ENCODE assay signal across 8 mouse cellular contexts in the genomic region with DNA sequence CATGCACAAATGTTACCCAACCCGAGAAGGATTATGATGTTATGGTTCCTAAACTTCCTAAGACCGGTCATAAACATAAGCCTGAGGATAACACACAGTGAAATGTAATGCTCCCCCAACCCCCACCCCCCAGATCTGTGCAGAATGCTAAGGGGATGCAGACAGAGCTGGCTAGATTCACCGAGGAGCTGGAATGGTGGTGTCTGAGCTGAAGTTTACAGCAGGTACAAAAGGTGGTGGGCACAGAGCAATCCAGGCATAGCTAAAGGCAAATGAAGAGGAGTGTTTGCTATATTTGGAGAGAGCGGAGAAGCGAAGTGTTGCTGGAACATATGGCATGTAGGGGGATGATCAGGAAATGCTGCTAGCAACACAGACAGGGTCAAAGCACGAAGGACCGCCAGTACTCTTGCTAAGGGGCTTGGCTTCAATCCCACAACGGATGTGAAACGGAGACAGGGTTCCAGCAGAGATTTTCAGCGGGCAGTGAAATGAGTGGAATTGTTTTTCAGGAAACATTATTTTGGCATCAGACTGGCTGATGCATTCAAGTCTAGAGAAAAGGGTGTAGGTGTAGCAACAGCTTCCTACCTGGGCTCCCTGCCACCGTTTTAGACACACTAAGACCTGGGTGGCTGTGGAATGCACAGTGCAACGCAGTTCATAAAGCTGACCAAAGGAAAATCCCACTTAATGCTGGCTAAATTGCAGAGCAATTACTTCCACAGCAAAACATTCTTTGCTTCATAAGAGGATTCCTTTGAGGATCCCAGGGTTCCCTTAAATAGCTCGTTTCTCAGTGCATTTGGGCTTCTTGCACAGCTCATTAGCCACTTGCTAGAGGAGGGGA.
DNase-seq lines count a peak whose midpoint lies in the region; ATAC-seq lines count a peak whose summit lies in the region.

No protein-coding gene starts in this region.

- H3K9ac ChIP-seq in heart, embryonic 13.5 days: no peak overlapping the region
- no peak overlapping the region for H3K9ac ChIP-seq in heart, embryonic 11.5 days (ENCODE audit: low read depth, low read length)
- no peak overlapping the region for H3K9ac ChIP-seq in forebrain, embryonic 11.5 days (ENCODE audit: low read length)

- peak overlapping the region; percentile 31 for H3K4me2 ChIP-seq in heart, embryonic 13.5 days
- no peak overlapping the region for H3K4me2 ChIP-seq in heart, embryonic 11.5 days
- H3K4me2 ChIP-seq in forebrain, embryonic 11.5 days (ENCODE audit: low read depth, low read length, severe bottlenecking): no peak overlapping the region

- no peaks in the 10 kb centered on the region for H3K27me3 ChIP-seq in heart, embryonic 13.5 days (replicated peaks)
- no peaks in the 10 kb centered on the region for H3K27me3 ChIP-seq in heart, embryonic 11.5 days (ENCODE audit: control insufficient read depth, insufficient read depth, low read length)
- H3K27me3 ChIP-seq in forebrain, embryonic 11.5 days (ENCODE audit: control insufficient read depth, insufficient read depth, low read length): no peaks in the 10 kb centered on the region

- H3K27ac ChIP-seq in heart, embryonic 13.5 days (replicated peaks): no peak overlapping the region
- H3K27ac ChIP-seq in heart, embryonic 11.5 days (ENCODE audit: low read depth, low read length): no peak overlapping the region
- H3K27ac ChIP-seq in forebrain, embryonic 11.5 days (ENCODE audit: low read depth, low read length): no peak overlapping the region

- H3K4me1 ChIP-seq in heart, embryonic 13.5 days: peaks cover 8% of the 10 kb centered on the region; the same call in 1 of the 2 replicates
- no peaks in the 10 kb centered on the region for H3K4me1 ChIP-seq in heart, embryonic 11.5 days (ENCODE audit: control insufficient read depth, insufficient read depth, low read length)
- H3K4me1 ChIP-seq in forebrain, embryonic 11.5 days (replicated peaks; ENCODE audit: control insufficient read depth, insufficient read depth, low read length): 0 out of 2 replicates have a peak, but pooled peaks cover 2% of the 10 kb centered on the region

- H3K9me3 ChIP-seq in heart, embryonic 13.5 days: no peaks in the 10 kb centered on the region
- H3K9me3 ChIP-seq in heart, embryonic 11.5 days (replicated peaks; ENCODE audit: control insufficient read depth, low read length): no peaks in the 10 kb centered on the region
- no peaks in the 10 kb centered on the region for H3K9me3 ChIP-seq in forebrain, embryonic 11.5 days (ENCODE audit: control insufficient read depth, low read length)

- no peak overlapping the region for H3K4me3 ChIP-seq in heart, embryonic 13.5 days
- no peak overlapping the region for H3K4me3 ChIP-seq in heart, embryonic 11.5 days (ENCODE audit: low read depth, low read length)
- H3K4me3 ChIP-seq in forebrain, embryonic 11.5 days (ENCODE audit: low read depth, low read length): no peak overlapping the region

- 46% methylated on average over 13 of the region's 13 CpGs for WGBS in heart, embryonic 13.5 days
- WGBS in heart, embryonic 11.5 days (ENCODE audit: insufficient replicate concordance): 71% methylated on average over 13 of the region's 13 CpGs
- 41% methylated on average over 13 of the region's 13 CpGs for WGBS in forebrain, embryonic 11.5 days

- ATAC-seq in heart, embryonic 13.5 days (ENCODE audit: extremely low read depth, insufficient number of reproducible peaks, low FRiP score, low TSS enrichment): no peak
- ATAC-seq in heart, embryonic 11.5 days (replicated peaks; ENCODE audit: insufficient number of reproducible peaks, low FRiP score, low TSS enrichment): no peak
- peak; percentile 66 for ATAC-seq in forebrain, embryonic 11.5 days (replicated peaks; ENCODE audit: low FRiP score)

- peak; percentile 72 for DNase-seq in Muller cell, postnatal 12 days (ENCODE audit: inconsistent ontology term)
- no peak for DNase-seq in forebrain, embryonic 11.5 days (ENCODE audit: low spot score)
- DNase-seq in layer of hippocampus, adult 9-10 months (ENCODE audit: low spot score): peak; percentile 7
- DNase-seq in retina, postnatal 1 day: peak; percentile 15
- no peak for DNase-seq in thymus, postnatal 14 days
- no peak for DNase-seq in adrenal gland, adult (ENCODE audit: inconsistent age in 2 of 2, low spot score in 1 of 2)

- no peaks in the 10 kb centered on the region for H3K36me3 ChIP-seq in heart, embryonic 13.5 days
- H3K36me3 ChIP-seq in heart, embryonic 11.5 days (ENCODE audit: control insufficient read depth, insufficient read depth, low read length): no peaks in the 10 kb centered on the region
- H3K36me3 ChIP-seq in forebrain, embryonic 11.5 days (ENCODE audit: control insufficient read depth, insufficient read depth, low read length): no peaks in the 10 kb centered on the region

Comparison
In these comparisons a context has a peak if more than half of its experiments do, and no peak if none do; other contexts are left out.
1. DNase-seq: peak in Muller cell, postnatal 12 days (single experiment), layer of hippocampus, adult 9-10 months (single experiment) and retina, postnatal 1 day (single experiment); none in forebrain, embryonic 11.5 days (single experiment), thymus, postnatal 14 days (single experiment) and adrenal gland, adult (0 of 2).